Mouse (Mus musculus) layer of hippocampus, adult 2 months (tissue): Measurements from ENCODE around the gene Apcs. TPM values are rescaled to one million over a fixed set of nuclear protein-coding genes. Genes with fewer than 3 reads are reported as not detected.
A peak's percentile ranks its signal among the peaks of the same experiment; 100 is the strongest.

Source experiments
- DNase-seq, 2 experiments: peaks; one replicate each; pipeline ENCODE4 v3.0.0; 2022; ENCODE audit warnings: low spot score in 2 of 2
- H3K27ac ChIP-seq: fragments of 200-600 bp; 2 replicates; pipeline ENCODE4 v1.8.1; 2022
- H3K4me3 ChIP-seq: fragments of 200-600 bp; 2 replicates; pipeline ENCODE4 v1.8.1; 2022; ENCODE audit warnings: mild to moderate bottlenecking
- CTCF ChIP-seq: fragments of 200-600 bp; conservative IDR thresholded peaks from 2 replicates; pipeline ENCODE4 v1.8.1; 2022; ENCODE audit warnings: antibody characterized with exemption, mild to moderate bottlenecking, moderate library complexity
- long read RNA-seq, 2 experiments: library from polyadenylated mRNA; stranded (forward); transcript quantifications; one replicate each; pipeline ENCODE4 v2.0.0; 2021; ENCODE audit warnings: borderline mapping rate in 2 of 2
- total RNA-seq, 2 experiments: library from RNA; stranded (reverse); gene quantifications; 2 replicates each; pipeline ENCODE4 v1.2.3; 2021

Gene Apcs
- total RNA-seq = not detected
- long read RNA-seq, experiment 1 = 0 reads
- long read RNA-seq, experiment 2 = 0 reads

- TF ChIP-seq CTCF = no peak
- no peak within 1 kb of the TSS for H3K4me3 ChIP-seq
- no peak within 1 kb of the TSS for H3K27ac ChIP-seq
- no peak for DNase-seq
These were observed at the start of gene Apcs for GRCm38 (mm10) chr1:172894777-172895357. TSS of gene Apcs (minus strand) at chr1:172895041.

GRCm38 (mm10) chr1:172932197-172932596, 37.4 kb upstream of the Apcs start:
- DNase-seq = no peak
- Histone ChIP-seq H3K27ac (no peak overlapping the region), H3K4me3 (no peak overlapping the region)
- no peak for TF ChIP-seq CTCF

GRCm38 (mm10) chr1:172918450-172918849, 23.6 kb upstream of the Apcs start:
- DNase-seq = no peak
- Histone ChIP-seq H3K4me3 (no peak overlapping the region), H3K27ac (no peak overlapping the region)
- TF ChIP-seq CTCF = no peak

- DNase-seq = no peak
- no peak for TF ChIP-seq CTCF
- H3K4me3 ChIP-seq = no peak overlapping the region
- no peak overlapping the region for H3K27ac ChIP-seq
These were observed 22.3 kb upstream of the Apcs start for GRCm38 (mm10) chr1:172917115-172917514.

GRCm38 (mm10) chr1:172903313-172903712, 8.5 kb upstream of the Apcs start:
- no peak for DNase-seq
- no peak overlapping the region for H3K4me3 ChIP-seq
- no peak for TF ChIP-seq CTCF
- H3K27ac ChIP-seq = no peak overlapping the region

- H3K4me3 ChIP-seq = no peak overlapping the region
- TF ChIP-seq CTCF = no peak
- DNase-seq = no peak
- no peak overlapping the region for H3K27ac ChIP-seq
These were observed 594 bp upstream of the Apcs start for GRCm38 (mm10) chr1:172895435-172895834.

GRCm38 (mm10) chr1:172876675-172877074, 18.2 kb downstream of the Apcs start:
- DNase-seq = no peak
- no peak overlapping the region for H3K27ac ChIP-seq
- TF ChIP-seq CTCF = no peak

GRCm38 (mm10) chr1:172875265-172875664, 19.6 kb downstream of the Apcs start:
- TF ChIP-seq CTCF = no peak
- DNase-seq = no peak
- Histone ChIP-seq H3K4me3 (no peak overlapping the region), H3K27ac (no peak overlapping the region)

More at GRCm38 (mm10) chr1:172876675-172877074, 18.2 kb downstream of the Apcs start:
- no peak overlapping the region for H3K4me3 ChIP-seq

GRCm38 (mm10) chr1:172848171-172848570, 46.7 kb downstream of the Apcs start:
- no peak overlapping the region for H3K4me3 ChIP-seq
- no peak for TF ChIP-seq CTCF
- H3K27ac ChIP-seq = no peak overlapping the region
- no peak for DNase-seq

GRCm38 (mm10) chr1:172847044-172847761, 47.6 kb downstream of the Apcs start:
- Histone ChIP-seq H3K27ac (no peak overlapping the region), H3K4me3 (no peak overlapping the region)
- TF ChIP-seq CTCF = no peak
- peak; percentile 10 to 14 for DNase-seq

Other genes starting within 250 kb of the Apcs start
- gene Crp, start 197.0 kb downstream of the Apcs start, total RNA-seq = not detected
- gene Olfr16, start 55.4 kb upstream of the Apcs start, total RNA-seq = not detected
- gene Olfr1408, start 242.3 kb upstream of the Apcs start, total RNA-seq = not detected